Mouse (Mus musculus): ENCODE measurements around the gene Knop1. TPM values are rescaled to one million over a fixed set of nuclear protein-coding genes. Genes with fewer than 3 reads are reported as not detected.

Gene Knop1
- polyA plus RNA-seq, 1 experiment from 2014 or later: 36.5 TPM

DNA sequence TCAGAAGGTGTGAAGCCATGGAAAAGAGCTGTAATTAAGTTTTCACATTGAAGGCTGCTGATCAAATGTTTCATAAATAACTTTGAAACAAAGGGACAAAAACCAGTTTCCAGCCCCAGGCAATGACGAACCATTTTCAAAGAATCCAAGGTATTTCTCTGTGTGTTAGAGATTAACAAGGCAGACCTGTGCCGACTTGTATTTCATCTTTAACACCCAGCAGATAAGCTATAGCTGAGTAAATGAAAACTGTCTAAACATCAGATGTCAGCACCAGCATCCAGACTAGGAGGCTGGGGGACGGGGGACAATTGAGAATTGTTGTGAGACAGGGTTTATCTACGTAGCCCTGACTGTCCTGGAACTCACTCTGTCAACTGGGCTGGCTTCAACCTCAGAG, 27.9 kb upstream of the Knop1 start:
- no peak for TF ChIP-seq CTCF (IDR thresholded peaks at IDR 0.05)
- ATAC-seq (no peak), DNase-seq (ENCODE audit: low read depth, low spot score) (no peak)
- H3K27me3 ChIP-seq: no peaks in the 10 kb centered on the region
- in situ Hi-C loops (cut with MboI; ENCODE audit: low pct_unique_long_range_greater_than_20kb): no loop called here
- POLR2A ChIA-PET: interaction anchor here (0.6 kb wide), 1 partner anchor 713 kb away, joined by 4 read pairs; no protein-coding TSS in a partner anchor
- CTCF ChIA-PET: interaction anchor here (1.8 to 1.9 kb wide), 2 partner anchors 14 to 110 kb away, joined by 5 read pairs; no protein-coding TSS in a partner anchor

DNA sequence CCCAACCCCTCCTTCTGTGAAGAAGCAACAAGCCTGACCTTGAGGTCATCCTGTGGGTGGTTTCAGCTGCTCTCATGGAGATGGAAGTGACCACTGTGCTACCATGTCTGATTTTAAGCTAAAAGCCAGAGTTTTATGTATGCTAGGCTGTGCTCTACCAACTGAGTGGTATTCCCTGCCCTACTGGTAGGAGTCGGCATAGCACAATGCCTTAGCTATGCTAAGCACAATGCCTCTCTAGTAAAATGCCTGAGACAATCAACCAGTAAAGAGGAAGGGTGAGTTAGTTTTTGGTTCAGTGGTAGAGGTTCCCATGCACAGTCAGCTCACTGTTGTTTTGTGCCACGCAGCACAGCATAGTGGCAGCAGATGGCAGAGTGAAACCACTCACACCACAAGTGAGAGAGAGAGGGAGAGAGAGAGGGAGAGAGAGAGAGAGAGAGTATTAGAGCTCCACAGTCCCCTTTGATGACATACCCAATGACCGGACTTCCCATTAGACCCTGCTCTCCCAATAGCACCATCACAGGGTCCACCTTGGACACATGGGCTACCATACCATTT, 23.5 kb upstream of the Knop1 start:
- ATAC-seq (no peak), DNase-seq (ENCODE audit: low read depth, low spot score) (no peak)
- in situ Hi-C loops (cut with MboI; ENCODE audit: low pct_unique_long_range_greater_than_20kb): no loop called here
- no peaks in the 10 kb centered on the region for H3K27me3 ChIP-seq
- peak; percentile 53 for TF ChIP-seq CTCF (IDR thresholded peaks at IDR 0.05)
- CTCF ChIA-PET: interaction anchor here (0.7 to 3.9 kb wide), 10 partner anchors 9 to 117 kb away, joined by 3 to 12 read pairs (median 4); partner anchors contain the start of gene Gprc5b
- POLR2A ChIA-PET: interaction anchor here (0.5 kb wide), 1 partner anchor 9 kb away, joined by 4 read pairs; no protein-coding TSS in a partner anchor

DNA sequence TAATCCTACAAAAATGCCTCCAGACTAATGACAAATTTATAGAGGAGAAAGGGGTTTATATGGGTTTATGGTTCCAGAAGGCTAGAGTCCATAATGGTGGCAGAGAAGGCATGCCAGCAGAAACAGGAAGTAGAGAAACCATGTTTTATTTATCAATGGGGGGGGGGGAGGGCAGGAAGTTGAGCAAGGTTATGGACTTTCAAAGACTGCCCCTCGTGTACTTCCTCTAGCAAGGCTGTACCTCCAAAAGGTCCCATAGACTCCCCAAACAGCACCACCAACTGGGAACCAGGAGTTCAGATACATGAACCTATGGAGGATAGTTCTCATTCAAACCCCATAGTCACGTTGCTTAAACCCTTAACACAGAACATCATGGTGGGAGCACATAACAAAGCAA, 9.3 kb upstream of the Knop1 start:
- ChIA-PET CTCF (no interaction called here), POLR2A (no interaction called here)
- H3K27me3 ChIP-seq: no peaks in the 10 kb centered on the region
- no peak for DNase-seq (ENCODE audit: low read depth, low spot score)
- no peak for ATAC-seq
- no peak for TF ChIP-seq CTCF (IDR thresholded peaks at IDR 0.05)
- in situ Hi-C loops (cut with MboI; ENCODE audit: low pct_unique_long_range_greater_than_20kb): no loop called here

DNA sequence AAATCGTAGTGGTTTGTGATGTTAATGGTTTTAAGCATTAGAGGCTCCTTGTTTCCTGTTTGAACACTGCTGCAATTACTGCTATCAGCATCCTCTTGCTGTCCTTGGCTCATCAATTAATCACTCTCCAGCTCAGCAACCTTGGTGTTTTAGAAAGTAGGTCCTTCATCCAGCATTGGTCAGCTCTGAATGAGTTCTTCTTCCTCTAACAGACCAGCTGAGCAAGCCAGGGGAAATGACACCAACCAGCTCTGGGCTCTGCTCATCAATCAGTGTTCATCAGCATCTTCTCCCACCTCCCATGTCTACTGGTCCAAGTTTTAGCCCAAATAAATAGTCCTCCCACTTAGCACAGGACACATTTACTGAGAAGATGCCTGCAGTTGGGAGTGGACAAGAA, 2.6 kb upstream of the Knop1 start:
- no peak for TF ChIP-seq CTCF (IDR thresholded peaks at IDR 0.05)
- in situ Hi-C loops (cut with MboI; ENCODE audit: low pct_unique_long_range_greater_than_20kb): loop anchor here (10.0 kb wide), 1 partner anchor 136 kb away; the partner anchor contains the start of gene Gprc5b
- DNase-seq (ENCODE audit: low read depth, low spot score): no peak
- POLR2A ChIA-PET: no interaction called here
- ATAC-seq: no peak
- CTCF ChIA-PET: interaction anchor here (0.6 to 1.4 kb wide), 4 partner anchors 10 to 21 kb away, joined by 3 to 5 read pairs (median 3); no protein-coding TSS in a partner anchor
- no peaks in the 10 kb centered on the region for H3K27me3 ChIP-seq

DNA sequence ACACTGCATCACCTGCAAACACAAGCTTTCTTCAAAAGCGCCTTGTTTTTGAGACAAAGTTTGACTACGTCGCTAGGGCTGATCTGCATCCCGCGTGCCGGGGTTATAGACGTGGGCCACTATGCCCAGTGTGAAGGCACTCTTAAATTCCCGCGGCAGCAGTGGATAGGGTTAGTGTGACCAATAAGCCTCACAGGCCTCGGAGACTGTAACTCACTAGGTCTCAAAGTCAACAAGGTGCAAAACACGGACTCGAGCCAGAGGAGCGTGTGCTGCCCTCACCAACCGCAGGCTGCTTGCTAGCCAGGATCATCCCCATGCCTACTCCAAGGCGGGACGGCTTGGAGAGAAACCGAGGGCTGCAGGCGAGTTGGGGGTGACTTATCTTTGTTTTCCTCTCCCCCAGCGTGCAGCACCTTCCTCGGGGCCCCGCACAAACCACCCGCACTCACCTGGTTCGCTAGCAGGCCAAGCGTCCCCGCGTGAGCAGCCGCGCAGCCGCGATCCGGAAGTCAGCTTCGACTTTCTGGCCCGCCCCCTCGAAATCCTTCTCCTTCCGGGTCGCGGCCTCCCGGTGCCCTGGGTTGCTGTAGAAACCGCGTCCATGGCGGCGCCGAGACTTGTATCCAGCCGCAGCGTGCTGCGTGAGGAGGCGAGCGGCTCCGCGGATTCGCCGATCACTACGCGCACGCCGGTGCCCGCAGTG, 730 bp downstream of the Knop1 start, which contains the start of gene Iqck:
Iqck (plus strand) TSS at position 582 of the 706 bp plus-strand sequence.
- H3K27me3 ChIP-seq: no peaks in the 10 kb centered on the region
- in situ Hi-C loops (cut with MboI; ENCODE audit: low pct_unique_long_range_greater_than_20kb): loop anchor here (10.0 kb wide), 1 partner anchor 139 kb away; the partner anchor contains the start of gene Gprc5b
- no peak for TF ChIP-seq CTCF (IDR thresholded peaks at IDR 0.05)
- ChIA-PET CTCF (interaction anchor here (1.7 kb wide), 1 partner anchor 15 kb away, joined by 4 read pairs; no protein-coding TSS in a partner anchor), POLR2A (interaction anchor here (1.4 to 1.8 kb wide), 4 partner anchors 9 to 71 kb away, joined by 3 to 7 read pairs (median 4); no protein-coding TSS in a partner anchor)
- ATAC-seq (peak; percentile 73), DNase-seq (ENCODE audit: low read depth, low spot score) (no peak)

DNA sequence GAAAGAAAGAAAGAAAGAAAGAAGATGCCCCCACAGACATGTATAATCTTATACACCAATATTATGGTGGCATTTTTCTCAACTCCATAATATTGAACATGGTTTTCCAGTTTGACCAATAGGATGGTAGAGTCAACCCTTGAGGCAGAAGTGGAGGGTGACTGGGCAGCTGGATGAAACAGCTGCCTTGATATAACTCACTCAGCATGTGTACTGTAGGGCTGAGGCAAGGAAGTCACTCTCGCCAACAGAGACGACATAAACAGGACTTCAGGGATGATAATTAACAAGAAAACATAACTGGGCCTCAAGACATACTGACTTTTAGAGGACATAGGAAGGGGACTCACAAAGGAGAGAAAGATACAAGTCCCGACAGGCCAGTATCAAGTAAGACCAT, 1.4 kb downstream of the Knop1 start:
- CTCF ChIA-PET: interaction anchor here (1.7 kb wide), 1 partner anchor 15 kb away, joined by 4 read pairs; no protein-coding TSS in a partner anchor
- POLR2A ChIA-PET: interaction anchor here (1.4 to 1.8 kb wide), 4 partner anchors 9 to 72 kb away, joined by 3 to 7 read pairs (median 4); no protein-coding TSS in a partner anchor
- ATAC-seq: no peak
- in situ Hi-C loops (cut with MboI; ENCODE audit: low pct_unique_long_range_greater_than_20kb): loop anchor here (5.0 to 10.0 kb wide), 2 partner anchors 78 to 140 kb away; partner anchors contain the start of gene Gprc5b
- no peak for TF ChIP-seq CTCF (IDR thresholded peaks at IDR 0.05)
- DNase-seq (ENCODE audit: low read depth, low spot score): no peak
- H3K27me3 ChIP-seq: no peaks in the 10 kb centered on the region

DNA sequence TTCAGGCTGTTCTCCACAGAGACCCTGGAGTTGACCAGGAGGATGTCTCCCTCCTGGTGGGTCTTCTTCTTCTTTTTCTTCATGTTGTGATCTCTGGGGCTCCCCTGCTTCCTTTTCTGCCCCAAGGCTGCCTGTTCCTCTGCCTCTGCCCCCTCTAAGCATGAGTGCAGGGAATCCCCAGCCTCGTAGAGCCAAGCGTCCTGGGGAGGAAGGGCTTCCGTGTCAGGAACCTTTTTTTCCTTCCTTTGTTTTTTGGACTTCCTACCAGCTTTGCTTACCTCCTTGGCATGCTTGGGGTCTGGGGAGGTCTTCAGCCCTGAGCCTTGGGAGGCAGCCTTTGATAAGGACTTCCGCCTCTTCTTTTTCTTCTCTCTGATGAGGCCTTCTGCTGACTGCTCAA, 3.4 kb downstream of the Knop1 start:
- in situ Hi-C loops (cut with MboI; ENCODE audit: low pct_unique_long_range_greater_than_20kb): loop anchor here (5.0 to 10.0 kb wide), 2 partner anchors 80 to 142 kb away; partner anchors contain the start of gene Gprc5b
- ChIA-PET CTCF (interaction anchor here (1.2 to 1.9 kb wide), 2 partner anchors 144 to 147 kb away, joined by 4 read pairs; no protein-coding TSS in a partner anchor), POLR2A (no interaction called here)
- TF ChIP-seq CTCF (IDR thresholded peaks at IDR 0.05): no peak
- ATAC-seq (no peak), DNase-seq (ENCODE audit: low read depth, low spot score) (no peak)
- H3K27me3 ChIP-seq: no peaks in the 10 kb centered on the region

DNA sequence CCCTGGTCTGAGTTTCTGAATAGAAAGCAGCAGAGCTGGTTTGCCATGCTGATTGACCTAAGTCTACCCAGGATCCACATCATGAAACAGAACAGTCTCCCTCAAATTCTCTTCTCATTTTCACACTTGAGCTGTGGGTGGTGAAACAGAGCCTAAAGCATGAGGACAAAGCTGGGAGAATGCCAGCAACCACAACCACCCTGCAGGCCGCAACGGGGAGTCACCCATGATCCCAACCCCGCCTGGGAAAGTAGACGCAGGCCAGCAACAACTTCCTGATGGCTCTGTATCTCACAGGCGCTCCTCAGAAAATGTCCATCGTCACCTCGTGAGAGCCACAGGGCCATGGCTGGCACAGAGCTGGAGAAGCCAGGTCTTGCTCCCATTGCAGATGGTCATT, 4.5 kb downstream of the Knop1 start:
- ATAC-seq (peak; percentile 51), DNase-seq (ENCODE audit: low read depth, low spot score) (peak; percentile 95)
- ChIA-PET POLR2A (interaction anchor here (0.6 to 2.2 kb wide), 5 partner anchors 10 to 144 kb away, joined by 3 to 8 read pairs (median 4); no protein-coding TSS in a partner anchor), CTCF (interaction anchor here (1.2 to 1.9 kb wide), 5 partner anchors 12 to 148 kb away, joined by 3 to 4 read pairs (median 4); no protein-coding TSS in a partner anchor)
- in situ Hi-C loops (cut with MboI; ENCODE audit: low pct_unique_long_range_greater_than_20kb): loop anchor here (5.0 to 10.0 kb wide), 2 partner anchors 81 to 143 kb away; partner anchors contain the start of gene Gprc5b
- H3K27me3 ChIP-seq: no peaks in the 10 kb centered on the region
- TF ChIP-seq CTCF (IDR thresholded peaks at IDR 0.05): no peak

DNA sequence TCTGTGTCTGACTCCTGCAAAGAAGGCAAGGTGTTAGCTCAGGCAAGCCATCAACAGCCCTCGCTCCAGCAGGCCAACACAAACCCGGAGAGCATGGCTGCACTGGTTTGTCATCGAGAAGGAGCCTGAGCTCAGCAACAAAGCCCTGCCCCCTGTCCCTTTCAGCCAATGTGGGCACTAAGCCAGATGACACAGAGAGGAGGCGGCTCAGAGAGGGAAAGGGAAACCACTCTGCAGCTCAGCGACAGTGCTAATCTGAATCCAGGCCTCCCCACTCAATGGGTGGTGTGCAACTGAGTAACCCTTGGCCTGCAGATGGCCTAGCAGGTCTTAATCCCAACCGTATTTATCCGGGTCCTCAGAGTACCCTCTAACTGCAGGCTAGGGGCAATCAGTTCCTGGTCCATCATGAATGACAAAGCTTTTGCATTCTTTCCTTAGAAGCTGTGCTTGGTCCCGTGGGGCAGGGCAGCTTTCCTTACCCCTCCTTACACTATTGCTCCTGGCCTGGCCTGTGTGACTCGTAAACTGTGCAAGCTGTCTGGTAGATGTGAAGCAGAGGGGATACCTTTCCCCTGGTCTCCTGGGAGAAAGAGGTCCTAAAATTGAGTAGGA, 5.3 kb downstream of the Knop1 start:
- TF ChIP-seq CTCF (IDR thresholded peaks at IDR 0.05): no peak
- POLR2A ChIA-PET: interaction anchor here (0.6 to 2.2 kb wide), 5 partner anchors 9 to 145 kb away, joined by 3 to 8 read pairs (median 4); no protein-coding TSS in a partner anchor
- no peaks in the 10 kb centered on the region for H3K27me3 ChIP-seq
- no peak for DNase-seq (ENCODE audit: low read depth, low spot score)
- in situ Hi-C loops (cut with MboI; ENCODE audit: low pct_unique_long_range_greater_than_20kb): loop anchor here (5.0 to 10.0 kb wide), 2 partner anchors 82 to 144 kb away; partner anchors contain the start of gene Gprc5b
- CTCF ChIA-PET: interaction anchor here (0.9 to 1.9 kb wide), 7 partner anchors 11 to 146 kb away, joined by 3 to 4 read pairs (median 3); no protein-coding TSS in a partner anchor
- no peak for ATAC-seq
